Mouse (Mus musculus): Measurements from ENCODE around the gene Cacnb3.

- TF ChIP-seq CTCF (IDR thresholded peaks at IDR 0.05; ENCODE audit: low read depth, low read length) = peak; percentile 45
- TF ChIP-seq POLR2A (IDR thresholded peaks at IDR 0.05; ENCODE audit: extremely low read depth, insufficient read depth, low read length) = no peak
Measured at GRCm38 (mm10) chr15:98685926-98686325, 55.3 kb downstream of the Cacnb3 start.

Data from liver, adult 2 months (tissue).